Mouse (Mus musculus): Measurements from ENCODE around the gene Arhgap6. TPM values are rescaled to one million over a fixed set of nuclear protein-coding genes. Genes with fewer than 3 reads are reported as not detected.

Gene Arhgap6
- polyA plus RNA-seq, 1 experiment from 2014 or later: 1.2 TPM

GRCm38 (mm10) chrX:169034390-169034789 is 239.5 kb downstream of the Arhgap6 start:
- ATAC-seq (ENCODE audit: low FRiP score, low read depth): no peak
- H3K27me3 ChIP-seq (replicated peaks): peaks cover 4% of the 10 kb centered on the region
- H3K9ac ChIP-seq: no peak overlapping the region
- 89% methylated on average over 1 of the region's 1 CpGs for WGBS
- H3K4me3 ChIP-seq: no peak overlapping the region
- H3K4me1 ChIP-seq: no peaks in the 10 kb centered on the region
- H3K27ac ChIP-seq: no peak overlapping the region
- no peaks in the 10 kb centered on the region for H3K36me3 ChIP-seq
- H3K9me3 ChIP-seq: no peaks in the 10 kb centered on the region
- H3K4me2 ChIP-seq (replicated peaks): no peak overlapping the region

DNA sequence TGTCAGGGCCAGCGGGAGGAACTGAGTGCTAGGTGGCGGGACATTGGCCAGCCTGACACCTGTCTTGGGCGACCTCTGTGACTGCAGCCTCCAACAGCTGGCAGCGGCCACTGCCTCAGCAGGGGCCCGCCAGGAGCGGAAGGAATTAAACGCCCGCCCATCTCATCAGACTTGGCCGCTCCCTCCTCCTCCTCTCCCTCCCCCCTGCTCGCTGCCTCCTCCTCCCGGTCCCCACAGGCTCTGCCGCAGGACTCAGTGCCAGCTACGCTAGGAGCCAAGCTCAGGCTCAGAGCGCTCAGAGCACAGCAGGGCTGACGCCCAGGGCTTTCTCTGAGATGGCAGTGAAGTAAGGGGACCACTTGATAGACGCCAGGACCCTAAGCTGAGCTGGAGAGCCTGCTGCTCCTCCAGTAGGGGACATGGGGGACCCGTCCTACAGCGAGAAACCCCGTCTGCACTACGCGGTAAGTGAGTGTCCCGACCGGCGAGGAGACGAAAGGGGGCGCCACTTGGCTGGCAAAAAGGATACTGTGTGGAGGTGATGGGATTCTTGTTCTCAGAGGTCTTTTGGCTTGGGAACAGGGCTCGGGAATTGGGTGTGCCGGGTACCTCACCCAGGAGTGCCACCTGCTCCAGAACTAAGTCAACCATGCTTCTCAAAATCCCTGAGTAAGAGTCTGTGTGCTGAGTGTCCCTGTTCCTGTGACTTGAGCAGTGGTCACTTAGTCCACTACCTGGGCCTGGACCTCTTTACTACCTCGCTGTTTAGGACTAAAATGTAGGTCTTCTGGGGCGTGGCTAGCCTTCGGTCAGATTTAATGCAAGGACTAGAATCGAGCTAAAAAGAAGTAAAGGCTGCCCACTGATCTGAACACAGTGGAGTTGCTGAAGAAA is 241.8 kb downstream of the Arhgap6 start:
- H3K36me3 ChIP-seq: no peaks in the 10 kb centered on the region
- H3K27me3 ChIP-seq (replicated peaks): peaks cover 4% of the 10 kb centered on the region
- H3K4me2 ChIP-seq (replicated peaks): peak overlapping the region; percentile 62
- no peak overlapping the region for H3K27ac ChIP-seq
- no peaks in the 10 kb centered on the region for H3K4me1 ChIP-seq
- peak; percentile 97 for ATAC-seq (ENCODE audit: low FRiP score, low read depth)
- no peaks in the 10 kb centered on the region for H3K9me3 ChIP-seq
- peak overlapping the region; percentile 28 for H3K4me3 ChIP-seq
- H3K9ac ChIP-seq: no peak overlapping the region
- WGBS: 19% methylated on average over 32 of the region's 32 CpGs

DNA sequence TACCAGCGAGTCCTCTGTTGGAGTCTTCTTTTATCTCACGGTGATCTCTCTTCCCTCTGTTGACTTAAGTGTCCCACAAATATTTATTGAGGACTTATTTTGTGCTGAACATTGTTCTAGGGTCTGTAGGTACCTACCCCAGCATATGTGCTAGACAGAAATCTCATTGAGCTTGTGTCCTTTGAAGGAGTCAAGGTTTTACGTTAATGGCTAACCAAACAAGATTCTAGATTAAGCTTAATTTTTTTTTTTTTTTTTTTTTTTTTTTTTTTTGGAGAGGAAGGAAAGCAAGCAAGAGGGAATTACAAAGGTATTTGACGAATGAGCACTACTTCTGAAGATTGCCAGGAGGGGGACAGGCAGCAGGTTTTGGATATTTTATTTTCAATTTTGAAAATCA is 242.5 kb downstream of the Arhgap6 start:
- no peak overlapping the region for H3K4me2 ChIP-seq (replicated peaks)
- 59% methylated on average over 4 of the region's 4 CpGs for WGBS
- H3K4me1 ChIP-seq: no peaks in the 10 kb centered on the region
- H3K9me3 ChIP-seq: no peaks in the 10 kb centered on the region
- H3K27ac ChIP-seq: no peak overlapping the region
- no peaks in the 10 kb centered on the region for H3K36me3 ChIP-seq
- H3K4me3 ChIP-seq: no peak overlapping the region
- peaks cover 4% of the 10 kb centered on the region for H3K27me3 ChIP-seq (replicated peaks)
- ATAC-seq (ENCODE audit: low FRiP score, low read depth): no peak
- H3K9ac ChIP-seq: no peak overlapping the region

- Histone ChIP-seq H3K36me3 (no peaks in the 10 kb centered on the region), H3K27ac (no peak overlapping the region), H3K27me3 (replicated peaks) (no peaks in the 10 kb centered on the region), H3K9ac (no peak overlapping the region), H3K4me1 (no peaks in the 10 kb centered on the region), H3K4me2 (replicated peaks) (no peak overlapping the region), H3K9me3 (no peaks in the 10 kb centered on the region), H3K4me3 (no peak overlapping the region)
- no peak for ATAC-seq (ENCODE audit: low FRiP score, low read depth)
- 75% methylated on average over 1 of the region's 1 CpGs for WGBS
Observed at GRCm38 (mm10) chrX:169043872-169044271, 249.0 kb downstream of the Arhgap6 start.

- Histone ChIP-seq H3K27ac (no peak overlapping the region), H3K9ac (no peak overlapping the region), H3K4me1 (no peaks in the 10 kb centered on the region), H3K36me3 (no peaks in the 10 kb centered on the region), H3K4me2 (replicated peaks) (no peak overlapping the region), H3K27me3 (replicated peaks) (no peaks in the 10 kb centered on the region), H3K4me3 (no peak overlapping the region), H3K9me3 (no peaks in the 10 kb centered on the region)
- no peak for ATAC-seq (ENCODE audit: low FRiP score, low read depth)
- WGBS: 65% methylated on average over 3 of the region's 3 CpGs
Observed at GRCm38 (mm10) chrX:169047595-169047994, 252.7 kb downstream of the Arhgap6 start.

DNA sequence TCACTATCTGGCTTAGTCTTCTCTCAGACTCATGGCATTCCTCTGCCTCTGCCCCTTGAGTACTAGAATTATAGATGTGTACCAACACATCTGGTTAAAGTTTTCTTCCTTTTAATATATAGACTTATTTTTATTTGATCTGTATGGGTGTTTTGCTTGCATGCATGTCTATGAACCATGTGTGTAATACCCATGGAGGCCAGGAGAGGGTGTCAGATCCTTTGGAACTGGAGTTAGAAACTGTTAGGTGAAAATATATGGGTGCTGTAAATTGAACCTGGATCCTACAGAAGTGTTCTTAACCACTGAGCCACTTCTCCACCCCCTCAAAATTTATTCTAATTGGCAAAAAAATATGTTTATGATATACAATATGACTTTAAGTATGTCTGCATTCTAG is 254.7 kb downstream of the Arhgap6 start:
- Histone ChIP-seq H3K9ac (no peak overlapping the region), H3K9me3 (no peaks in the 10 kb centered on the region), H3K27me3 (replicated peaks) (no peaks in the 10 kb centered on the region), H3K4me3 (no peak overlapping the region), H3K36me3 (no peaks in the 10 kb centered on the region), H3K4me1 (no peaks in the 10 kb centered on the region), H3K4me2 (replicated peaks) (no peak overlapping the region), H3K27ac (no peak overlapping the region)
- no peak for ATAC-seq (ENCODE audit: low FRiP score, low read depth)

DNA sequence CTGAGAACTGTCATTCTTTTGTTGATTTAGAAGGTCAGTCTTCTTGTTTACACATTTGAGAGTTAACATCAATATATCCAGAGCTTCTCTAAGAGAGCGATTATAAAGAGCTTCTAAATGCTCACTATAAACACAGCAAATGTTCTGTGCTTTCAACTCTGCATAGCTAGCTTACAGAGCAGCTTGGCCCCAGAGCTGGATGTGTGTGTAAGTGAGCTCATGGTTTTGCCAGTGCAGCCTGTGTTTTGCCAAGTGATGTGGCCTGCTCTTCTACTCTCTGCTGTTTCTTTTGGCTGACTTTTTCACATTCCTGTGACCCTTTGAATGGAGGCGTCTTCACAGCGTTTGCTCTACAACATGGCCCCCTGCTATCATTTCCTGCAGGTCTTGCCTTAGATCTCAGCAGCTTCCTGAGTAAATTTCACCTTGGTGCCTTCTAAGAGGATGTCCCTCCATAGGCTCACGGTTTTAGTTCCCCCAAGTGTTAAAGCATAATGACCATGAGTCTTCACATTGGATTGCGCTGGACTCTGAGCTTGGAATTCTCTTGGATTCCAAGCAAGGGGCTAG is 259.1 kb downstream of the Arhgap6 start:
- ATAC-seq (ENCODE audit: low FRiP score, low read depth): no peak
- no peak overlapping the region for H3K9ac ChIP-seq

GRCm38 (mm10) chrX:169062555-169062954 is 267.7 kb downstream of the Arhgap6 start:
- Histone ChIP-seq H3K36me3 (no peaks in the 10 kb centered on the region), H3K9ac (no peak overlapping the region)

More for the DNA sequence above, 259.1 kb downstream of the Arhgap6 start:
- Histone ChIP-seq H3K27me3 (replicated peaks) (no peaks in the 10 kb centered on the region; the same call in 1 of the 2 replicates), H3K9me3 (no peaks in the 10 kb centered on the region), H3K4me3 (no peak overlapping the region), H3K4me1 (no peaks in the 10 kb centered on the region), H3K36me3 (no peaks in the 10 kb centered on the region), H3K4me2 (replicated peaks) (no peak overlapping the region), H3K27ac (no peak overlapping the region)
- WGBS: 48% methylated on average over 5 of the region's 5 CpGs

GRCm38 (mm10) chrX:169065298-169065697 is 270.4 kb downstream of the Arhgap6 start:
- no peaks in the 10 kb centered on the region for H3K4me1 ChIP-seq
- WGBS: 69% methylated on average over 3 of the region's 3 CpGs

More at GRCm38 (mm10) chrX:169062555-169062954, 267.7 kb downstream of the Arhgap6 start:
- ATAC-seq (ENCODE audit: low FRiP score, low read depth): no peak
- no peak overlapping the region for H3K27ac ChIP-seq
- no peak overlapping the region for H3K4me2 ChIP-seq (replicated peaks)
- H3K4me3 ChIP-seq: no peak overlapping the region
- no peaks in the 10 kb centered on the region; the same call in 1 of the 2 replicates for H3K27me3 ChIP-seq (replicated peaks)
- H3K4me1 ChIP-seq: no peaks in the 10 kb centered on the region
- no peaks in the 10 kb centered on the region for H3K9me3 ChIP-seq

GRCm38 (mm10) chrX:169065922-169066321 is 271.0 kb downstream of the Arhgap6 start:
- no peak for ATAC-seq (ENCODE audit: low FRiP score, low read depth)
- Histone ChIP-seq H3K4me2 (replicated peaks) (no peak overlapping the region), H3K9me3 (no peaks in the 10 kb centered on the region), H3K9ac (no peak overlapping the region), H3K4me1 (no peaks in the 10 kb centered on the region), H3K27ac (no peak overlapping the region), H3K27me3 (replicated peaks) (no peaks in the 10 kb centered on the region), H3K36me3 (no peaks in the 10 kb centered on the region), H3K4me3 (no peak overlapping the region)
- WGBS: 88% methylated on average over 1 of the region's 1 CpGs

More at GRCm38 (mm10) chrX:169065298-169065697, 270.4 kb downstream of the Arhgap6 start:
- no peak overlapping the region for H3K27ac ChIP-seq
- no peak overlapping the region for H3K9ac ChIP-seq
- no peak overlapping the region for H3K4me3 ChIP-seq
- H3K27me3 ChIP-seq (replicated peaks): no peaks in the 10 kb centered on the region
- H3K4me2 ChIP-seq (replicated peaks): no peak overlapping the region
- ATAC-seq (ENCODE audit: low FRiP score, low read depth): no peak
- H3K36me3 ChIP-seq: no peaks in the 10 kb centered on the region
- no peaks in the 10 kb centered on the region for H3K9me3 ChIP-seq

GRCm38 (mm10) chrX:169075020-169075419 is 280.1 kb downstream of the Arhgap6 start:
- WGBS: 66% methylated on average over 2 of the region's 2 CpGs
- Histone ChIP-seq H3K4me2 (replicated peaks) (no peak overlapping the region), H3K4me3 (no peak overlapping the region), H3K36me3 (no peaks in the 10 kb centered on the region), H3K9ac (no peak overlapping the region), H3K27me3 (replicated peaks) (no peaks in the 10 kb centered on the region), H3K27ac (no peak overlapping the region), H3K4me1 (no peaks in the 10 kb centered on the region), H3K9me3 (no peaks in the 10 kb centered on the region)
- ATAC-seq (ENCODE audit: low FRiP score, low read depth): no peak

- H3K4me2 ChIP-seq (replicated peaks): no peak overlapping the region
- 94% methylated on average over 3 of the region's 3 CpGs for WGBS
- no peaks in the 10 kb centered on the region for H3K9me3 ChIP-seq
- no peak overlapping the region for H3K4me3 ChIP-seq
- H3K27ac ChIP-seq: no peak overlapping the region
- ATAC-seq (ENCODE audit: low FRiP score, low read depth): no peak
- H3K4me1 ChIP-seq: no peaks in the 10 kb centered on the region
- no peak overlapping the region for H3K9ac ChIP-seq
- no peaks in the 10 kb centered on the region for H3K36me3 ChIP-seq
- no peaks in the 10 kb centered on the region for H3K27me3 ChIP-seq (replicated peaks)
Observed at GRCm38 (mm10) chrX:169081609-169082008, 286.7 kb downstream of the Arhgap6 start.

Measured in neural tube, embryonic 12.5 days (tissue).